Mouse (Mus musculus) embryo, embryonic 9.5 days (tissue): Measurements from ENCODE around the gene Pzp.

Experiments used
- DNase-seq: peaks from one replicate; pipeline ENCODE4 v3.0.0-alpha.2; 2017; ENCODE audit errors: extremely low spot score

The Pzp gene

GRCm38 (mm10) chr6:128526601-128527000 lies at the start of gene Pzp:
Gene Pzp (minus strand): TSS chr6:128526720.
- DNase-seq: no peak

DNA sequence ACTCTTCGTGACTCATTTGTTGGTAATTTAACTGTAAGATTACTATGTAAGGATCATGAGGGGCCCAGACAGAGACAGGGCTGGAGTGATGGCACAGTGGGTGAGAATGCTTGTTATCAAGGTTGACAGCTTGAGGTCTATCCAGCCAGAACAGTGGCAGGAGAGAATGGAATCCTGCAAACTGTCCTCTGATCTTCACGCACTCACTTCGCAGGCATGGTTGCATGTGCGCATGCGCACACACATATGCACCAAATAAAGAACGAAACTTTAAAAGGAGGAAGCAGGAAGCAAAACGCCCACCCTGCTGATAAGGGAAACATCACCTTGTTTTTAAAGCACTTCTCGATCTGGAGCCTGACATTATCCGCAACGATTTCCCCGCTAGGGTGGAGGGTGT lies 40.1 kb upstream of the Pzp start:
- DNase-seq: no peak

DNA sequence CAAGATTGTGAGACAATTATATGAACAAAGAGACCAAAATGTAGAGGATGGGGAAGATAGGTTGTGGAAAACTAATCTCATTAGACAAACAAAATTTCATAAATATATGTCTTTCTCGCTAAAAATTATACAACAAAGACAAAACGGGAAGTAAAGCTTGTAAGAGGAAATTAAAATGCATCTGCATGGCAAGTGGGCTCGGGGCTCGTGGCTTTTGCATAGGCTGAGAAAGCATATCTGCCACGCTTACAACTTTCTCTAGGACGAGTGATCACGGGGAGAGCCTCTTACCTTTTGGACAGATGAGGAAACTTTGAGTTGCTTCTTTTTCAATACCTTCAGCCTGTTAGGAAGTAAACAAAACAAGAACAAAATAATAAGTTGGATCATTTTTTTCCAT lies 27.5 kb upstream of the Pzp start:
- DNase-seq: no peak

GRCm38 (mm10) chr6:128549463-128550452 lies 23.2 kb upstream of the Pzp start:
- no peak for DNase-seq

GRCm38 (mm10) chr6:128548532-128548931 lies 22.0 kb upstream of the Pzp start:
- no peak for DNase-seq

- DNase-seq: no peak
Measured at GRCm38 (mm10) chr6:128545402-128545801, 18.9 kb upstream of the Pzp start.

GRCm38 (mm10) chr6:128543226-128543625 lies 16.7 kb upstream of the Pzp start:
- DNase-seq: no peak

- DNase-seq: no peak
Measured at GRCm38 (mm10) chr6:128535250-128535649, 8.7 kb upstream of the Pzp start.

DNA sequence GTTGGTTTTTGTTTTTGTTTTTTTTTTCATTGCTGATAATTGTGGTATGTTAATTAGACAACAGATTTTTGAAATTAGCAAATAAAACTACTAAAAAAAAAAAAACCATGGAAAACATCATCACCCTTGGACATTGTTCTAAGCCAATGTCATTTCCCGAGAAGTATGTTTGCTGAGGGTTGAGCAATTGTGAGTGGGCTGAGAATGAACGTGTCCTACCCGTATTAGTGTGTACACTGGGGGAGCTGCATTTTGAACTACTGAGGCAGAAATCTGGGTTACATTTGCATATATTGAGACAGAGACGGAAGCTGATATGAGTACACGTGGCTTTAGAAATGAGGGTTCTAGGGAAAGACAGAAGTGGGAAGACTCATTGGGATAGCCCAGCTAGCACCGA lies 6.8 kb upstream of the Pzp start:
- DNase-seq: no peak

DNA sequence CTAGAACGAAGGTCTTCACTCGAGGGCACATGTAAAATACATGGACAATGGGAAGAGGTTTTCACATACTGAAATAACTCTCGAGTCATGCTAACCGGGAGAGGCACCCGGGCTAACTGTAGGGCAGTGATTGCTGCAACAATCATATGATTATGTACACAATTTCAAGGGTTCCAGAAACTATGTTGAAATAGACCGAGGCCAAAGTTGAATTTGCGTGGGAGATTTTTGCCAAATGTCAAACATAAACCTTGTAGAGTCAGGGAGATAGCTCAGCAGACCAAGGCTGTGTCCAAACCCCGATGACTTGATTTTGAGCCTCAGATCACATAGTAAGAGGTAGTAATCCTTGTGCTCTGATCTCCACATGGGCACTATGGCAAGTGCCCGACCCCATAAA lies 6.2 kb upstream of the Pzp start:
- no peak for DNase-seq

DNA sequence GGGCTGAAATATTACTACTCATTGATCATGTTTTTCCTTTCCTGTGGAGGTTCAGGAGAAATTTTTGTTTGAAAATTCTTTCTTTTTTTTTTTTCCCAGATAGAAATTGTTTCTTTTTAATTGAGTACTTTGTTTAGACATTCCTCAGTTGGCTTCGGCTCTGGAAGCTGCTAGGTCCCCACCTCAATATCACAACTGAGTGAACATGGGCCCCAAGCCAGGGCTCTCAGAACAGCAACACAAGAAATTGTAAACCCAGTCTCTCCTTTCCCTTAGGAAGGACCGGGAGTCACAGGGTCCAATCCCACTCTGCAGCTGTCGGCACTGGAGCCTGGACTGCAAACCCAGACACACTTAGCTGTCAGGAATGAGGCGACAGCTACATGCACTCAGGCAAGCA lies 2.0 kb upstream of the Pzp start:
- no peak for DNase-seq

DNA sequence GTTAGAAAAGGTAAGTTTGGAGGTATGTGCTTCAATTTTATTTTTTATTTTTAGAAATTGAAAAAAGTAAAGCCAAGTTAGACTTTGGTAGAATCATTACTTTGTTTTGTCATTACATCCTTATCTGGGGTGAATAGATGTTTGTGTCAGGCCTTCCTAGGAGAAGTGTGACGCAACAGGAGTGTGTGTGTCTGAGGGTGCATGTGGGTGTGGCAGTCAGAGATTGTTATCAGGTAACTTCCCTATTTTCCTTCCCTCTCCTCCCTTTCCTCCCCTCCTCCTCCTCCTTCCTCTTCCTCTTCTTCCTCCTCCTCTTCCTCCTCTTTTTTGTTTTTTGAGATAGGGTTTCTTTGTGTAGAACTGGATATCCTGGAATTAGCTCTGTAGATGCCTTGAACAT lies 590 bp upstream of the Pzp start:
- no peak for DNase-seq

- no peak for DNase-seq
Measured at GRCm38 (mm10) chr6:128525801-128526200, 719 bp downstream of the Pzp start.

GRCm38 (mm10) chr6:128523360-128523759 lies 3.2 kb downstream of the Pzp start:
- no peak for DNase-seq

GRCm38 (mm10) chr6:128519159-128519558 lies 7.4 kb downstream of the Pzp start:
- DNase-seq: no peak

- no peak for DNase-seq
Measured at GRCm38 (mm10) chr6:128505676-128506236, 20.8 kb downstream of the Pzp start.

GRCm38 (mm10) chr6:128504743-128505142 lies 21.8 kb downstream of the Pzp start:
- DNase-seq: no peak

GRCm38 (mm10) chr6:128495346-128495745 lies 31.2 kb downstream of the Pzp start:
- DNase-seq: no peak

DNA sequence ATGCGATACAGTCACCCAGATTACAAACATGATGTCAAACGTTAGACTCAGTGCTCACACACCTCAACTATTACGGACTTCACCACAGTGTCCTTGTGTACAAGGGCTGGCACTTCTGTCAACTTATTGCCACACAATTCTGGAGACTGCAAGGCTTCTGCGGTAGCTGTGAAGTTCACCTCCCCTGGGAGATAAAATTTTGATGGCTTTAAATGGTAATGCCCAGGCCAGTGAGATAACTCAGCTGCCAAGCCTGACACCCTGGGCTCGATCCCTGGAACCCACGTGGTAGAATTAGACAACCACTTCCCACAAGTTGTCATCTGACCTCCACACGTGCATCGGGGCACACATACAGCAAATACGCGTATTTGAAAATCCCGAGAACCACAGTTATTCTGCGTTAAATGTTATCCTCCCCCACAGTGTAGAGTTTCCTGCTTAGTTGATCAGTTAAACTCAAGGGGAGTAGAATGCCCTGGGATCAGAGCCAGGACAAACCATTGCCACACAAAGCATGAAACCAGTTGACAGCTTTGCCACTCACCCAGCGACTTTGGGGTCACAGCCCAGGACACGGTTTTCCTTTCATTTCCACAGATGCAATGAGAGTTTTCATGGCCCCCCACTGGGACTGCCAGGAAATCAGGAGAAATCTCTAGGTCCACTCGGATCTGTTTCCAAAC lies 31.7 kb downstream of the Pzp start:
- DNase-seq: no peak

GRCm38 (mm10) chr6:128491916-128492315 lies 34.6 kb downstream of the Pzp start:
- DNase-seq: no peak

DNA sequence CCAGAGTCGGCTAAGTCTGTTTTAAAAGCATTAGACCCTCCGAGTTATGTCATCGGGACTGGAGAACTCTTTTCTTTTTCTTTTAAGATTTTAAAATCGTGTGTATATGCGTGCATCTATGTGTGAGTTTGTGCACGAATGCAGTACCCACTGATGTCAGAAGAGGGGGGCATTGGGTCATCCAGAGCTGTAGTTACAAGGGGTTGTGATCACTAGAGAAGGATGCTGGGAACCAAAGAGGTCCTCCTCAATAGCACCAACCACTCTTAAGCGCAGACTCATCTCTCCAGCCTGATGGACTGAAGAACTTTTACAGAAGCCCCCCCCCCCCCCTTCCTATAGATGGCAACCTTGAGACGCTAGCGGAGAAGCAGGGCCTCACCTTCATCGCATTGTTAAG lies 36.4 kb downstream of the Pzp start:
- DNase-seq: no peak

- DNase-seq: no peak
Measured at GRCm38 (mm10) chr6:128487736-128488135, 38.8 kb downstream of the Pzp start.
